Mouse (Mus musculus): ENCODE data around the gene Irs1.

DNA sequence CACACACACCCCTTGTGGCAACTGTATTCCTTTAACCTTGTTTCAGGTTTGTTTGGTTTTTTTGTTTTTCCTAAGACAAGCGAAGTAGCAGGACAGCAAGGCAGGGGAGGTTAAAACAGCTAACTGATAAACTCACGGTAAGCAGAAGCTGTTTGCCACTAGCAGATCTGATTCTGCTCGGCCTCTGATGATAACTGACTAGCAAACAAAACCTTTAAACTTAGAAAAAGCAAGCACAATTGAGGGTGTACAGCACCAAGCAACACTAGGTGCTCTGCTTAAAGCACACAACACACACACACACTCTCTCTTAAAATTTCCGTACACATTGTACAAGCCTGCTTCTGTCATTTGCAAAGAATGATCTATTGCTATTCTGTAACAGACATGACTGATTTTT, 6.8 kb downstream of the Irs1 start:
- no peak for TF ChIP-seq CTCF (IDR thresholded peaks at IDR 0.05; ENCODE audit: low read depth)
- TF ChIP-seq EP300 (IDR thresholded peaks at IDR 0.05; ENCODE audit: low read depth): no peak
